Mouse (Mus musculus) cerebellum, adult 2 months (tissue): ENCODE data around the gene Sesn1.

ENCODE experiments used
- CTCF ChIP-seq: fragments of 200-500 bp; IDR thresholded peaks from 2 replicates; pipeline ENCODE4 v1.5.1; 2011; ENCODE audit warnings: low read depth, mild to moderate bottlenecking, control low read depth, low read length, moderate library complexity, borderline replicate concordance; ENCODE audit not compliant: insufficient read depth
- POLR2A ChIP-seq: fragments of 200-500 bp; IDR thresholded peaks from 2 replicates; pipeline ENCODE4 v1.6.1; 2011; ENCODE audit warnings: low read length, control low read depth, borderline replicate concordance; ENCODE audit not compliant: insufficient read depth

- TF ChIP-seq POLR2A = no peak
- TF ChIP-seq CTCF = no peak
Measured at GRCm38 (mm10) chr10:41957421-41958225, 147.9 kb downstream of the Sesn1 start.
